Mouse (Mus musculus): Measurements from ENCODE around the gene Sipa1. TPM values are rescaled to one million over a fixed set of nuclear protein-coding genes. Genes with fewer than 3 reads are reported as not detected.

The Sipa1 gene
- polyA plus RNA-seq, 1 experiment from 2014 or later, result 16.3 TPM

GRCm38 (mm10) chr19:5608707-5609106 lies 54.8 kb downstream of the Sipa1 start:
- WGBS, result 96% methylated on average over 13 of the region's 13 CpGs
- Histone ChIP-seq H3K4me3 (replicated peaks) (peak overlapping the region; percentile 66), H3K9ac (peak overlapping the region; percentile 73), H3K9me3 (no peaks in the 10 kb centered on the region), H3K4me2 (peak overlapping the region; percentile 70), H3K27ac (peak overlapping the region; percentile 97), H3K4me1 (peaks cover 24% of the 10 kb centered on the region), H3K36me3 (replicated peaks) (peaks cover 52% of the 10 kb centered on the region), H3K27me3 (peaks cover 8% of the 10 kb centered on the region; the same call in 1 of the 2 replicates)
- no peak for ATAC-seq (ENCODE audit: low FRiP score)

DNA sequence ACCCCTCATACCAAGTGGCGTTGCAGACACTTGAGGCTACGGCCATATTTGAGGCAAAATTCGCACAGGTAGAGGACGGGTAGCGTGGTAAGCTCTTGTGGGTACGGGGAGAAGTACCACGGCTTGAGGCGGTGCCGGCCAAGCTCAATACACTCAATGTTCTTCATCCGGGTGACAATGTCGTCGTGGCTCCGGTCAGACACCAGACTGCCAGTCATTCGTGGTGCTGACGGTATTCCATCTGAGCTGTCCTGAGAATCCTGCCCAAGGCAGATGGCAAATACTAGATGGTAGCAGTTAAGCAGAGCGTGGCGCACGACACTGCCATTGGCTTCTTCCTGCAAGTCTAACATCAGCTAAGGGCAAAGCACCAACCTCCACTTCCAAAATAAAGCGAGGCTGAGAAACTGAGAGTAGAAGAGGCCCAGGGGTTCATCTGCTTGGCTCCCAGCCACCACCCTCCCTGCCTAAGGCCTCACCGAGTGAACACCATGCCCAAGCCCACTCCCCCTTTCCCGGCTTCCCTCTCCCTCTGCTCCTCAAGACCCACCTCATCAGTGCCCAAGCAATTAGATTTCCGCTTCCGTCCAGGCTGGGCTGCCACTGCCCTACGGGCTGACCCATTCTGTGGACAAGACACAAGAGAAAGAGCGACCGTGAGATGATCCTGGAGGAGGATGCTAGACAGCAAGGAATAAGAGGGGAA lies 55.6 kb downstream of the Sipa1 start:
- WGBS, result 95% methylated on average over 26 of the region's 26 CpGs
- Histone ChIP-seq H3K4me2 (no peak overlapping the region), H3K27ac (no peak overlapping the region), H3K4me1 (peaks cover 33% of the 10 kb centered on the region), H3K9me3 (no peaks in the 10 kb centered on the region), H3K27me3 (0 out of 2 replicates have a peak, but pooled peaks cover 4% of the 10 kb centered on the region), H3K4me3 (replicated peaks) (no peak overlapping the region), H3K36me3 (replicated peaks) (peaks cover 60% of the 10 kb centered on the region), H3K9ac (no peak overlapping the region)
- ATAC-seq (ENCODE audit: low FRiP score), result no peak

- peaks cover 39% of the 10 kb centered on the region for H3K4me1 ChIP-seq
- H3K27ac ChIP-seq, result no peak overlapping the region
- 86% methylated on average over 8 of the region's 8 CpGs for WGBS
- H3K4me3 ChIP-seq (replicated peaks), result no peak overlapping the region
- no peaks in the 10 kb centered on the region for H3K9me3 ChIP-seq
- no peak overlapping the region for H3K9ac ChIP-seq
- peaks cover 61% of the 10 kb centered on the region for H3K36me3 ChIP-seq (replicated peaks)
- no peak overlapping the region for H3K4me2 ChIP-seq
- H3K27me3 ChIP-seq, result no peaks in the 10 kb centered on the region
- ATAC-seq (ENCODE audit: low FRiP score), result no peak
Measured at GRCm38 (mm10) chr19:5606196-5606595, 57.3 kb downstream of the Sipa1 start.

GRCm38 (mm10) chr19:5605126-5605525 lies 58.4 kb downstream of the Sipa1 start:
- peaks cover 61% of the 10 kb centered on the region for H3K36me3 ChIP-seq (replicated peaks)
- ATAC-seq (ENCODE audit: low FRiP score), result no peak

GRCm38 (mm10) chr19:5603664-5604063 lies 59.8 kb downstream of the Sipa1 start:
- H3K27me3 ChIP-seq, result no peaks in the 10 kb centered on the region
- 0 out of 2 replicates have a peak overlapping the region, but pooled peaks have one; percentile 93 for H3K4me3 ChIP-seq (replicated peaks)
- no peak overlapping the region for H3K4me2 ChIP-seq
- no peak overlapping the region for H3K9ac ChIP-seq
- H3K9me3 ChIP-seq, result no peaks in the 10 kb centered on the region
- no peak for ATAC-seq (ENCODE audit: low FRiP score)
- H3K36me3 ChIP-seq (replicated peaks), result peaks cover 59% of the 10 kb centered on the region
- H3K4me1 ChIP-seq, result peaks cover 24% of the 10 kb centered on the region
- no peak overlapping the region for H3K27ac ChIP-seq
- WGBS, result 94% methylated on average over 7 of the region's 7 CpGs

More at GRCm38 (mm10) chr19:5605126-5605525, 58.4 kb downstream of the Sipa1 start:
- Histone ChIP-seq H3K4me3 (replicated peaks) (no peak overlapping the region), H3K4me1 (peaks cover 32% of the 10 kb centered on the region), H3K9me3 (no peaks in the 10 kb centered on the region), H3K27ac (no peak overlapping the region), H3K9ac (no peak overlapping the region), H3K4me2 (no peak overlapping the region), H3K27me3 (no peaks in the 10 kb centered on the region)
- 92% methylated on average over 7 of the region's 7 CpGs for WGBS

DNA sequence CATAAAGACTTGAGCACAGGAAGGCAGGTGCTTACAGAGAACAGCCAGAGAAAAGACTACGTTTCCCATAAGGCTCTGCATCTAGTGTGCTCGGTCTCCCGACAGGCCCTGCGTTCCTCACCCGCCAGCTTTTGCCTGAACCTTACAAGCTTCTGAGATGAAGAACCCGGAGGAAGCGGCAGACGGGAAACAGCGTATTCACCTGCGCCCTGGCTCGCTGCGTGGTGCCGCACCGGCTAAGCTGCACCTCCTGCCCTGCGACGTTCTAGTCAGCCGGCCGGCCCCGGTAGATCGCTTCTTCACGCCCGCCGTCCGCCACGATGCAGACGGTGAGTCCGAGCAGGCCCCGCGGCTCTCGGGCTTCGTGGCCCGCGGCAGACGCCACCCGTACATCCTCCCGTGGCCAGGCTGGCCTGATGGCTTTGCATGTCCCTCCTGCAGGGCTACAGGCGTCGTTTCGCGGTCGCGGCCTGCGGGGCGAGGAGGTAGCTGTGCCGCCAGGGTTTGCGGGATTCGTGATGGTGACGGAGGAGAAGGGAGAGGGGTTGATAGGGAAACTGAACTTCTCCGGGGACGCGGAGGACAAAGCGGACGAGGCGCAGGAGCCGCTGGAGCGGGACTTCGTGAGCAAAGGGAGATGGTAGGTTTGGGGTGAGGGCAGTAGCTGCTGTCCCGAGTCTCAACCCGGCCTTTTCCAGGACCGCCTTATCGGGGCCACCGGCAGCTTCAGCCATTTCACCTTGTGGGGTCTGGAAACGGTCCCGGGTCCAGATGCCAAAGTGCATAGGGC lies 61.6 kb downstream of the Sipa1 start, which contains the start of gene Rnaseh2c:
Rnaseh2c (plus strand) TSS at position 122 of the 790 bp plus-strand sequence.
- Histone ChIP-seq H3K27me3 (no peaks in the 10 kb centered on the region), H3K4me2 (peak within 1 kb of the TSS; percentile 83), H3K9ac (peak within 1 kb of the TSS; percentile 98), H3K27ac (peak within 1 kb of the TSS; percentile 88), H3K4me1 (peaks cover 17% of the 10 kb centered on the region), H3K4me3 (replicated peaks) (peak within 1 kb of the TSS; percentile 93), H3K36me3 (replicated peaks) (peaks cover 42% of the 10 kb centered on the region), H3K9me3 (no peaks in the 10 kb centered on the region)
- under 1% methylated on average over 64 of the region's 64 CpGs for WGBS
- ATAC-seq (ENCODE audit: low FRiP score), result peak; percentile 91

Small RNA genes lying within 50 kb of the gene (microRNA-seq; reads per million reads assigned to microRNA genes)
- 0.97 reads per million for gene Mir6987

Other genes with a start within 250 kb of the Sipa1 start
- 257 and 260 TPM in 2 replicates for gene Drap1, start 238.7 kb downstream of the Sipa1 start, polyA plus RNA-seq (2016; fragmentation: Nextera tagmentation; extraction: Ambion mirVana)
- gene AI837181, start 238.6 kb downstream of the Sipa1 start, polyA plus RNA-seq (2016; fragmentation: Nextera tagmentation; extraction: Ambion mirVana), result 48.3 and 50.8 TPM in 2 replicates
- not detected in 2 replicates for gene Fosl1, start 216.2 kb downstream of the Sipa1 start, polyA plus RNA-seq (2016; fragmentation: Nextera tagmentation; extraction: Ambion mirVana)
- gene Ccdc85b, start 205.8 kb downstream of the Sipa1 start, polyA plus RNA-seq (2016; fragmentation: Nextera tagmentation; extraction: Ambion mirVana), result 8.0 and 9.0 TPM in 2 replicates
- 122 and 128 TPM in 2 replicates for gene Fibp, start 203.1 kb downstream of the Sipa1 start, polyA plus RNA-seq (2016; fragmentation: Nextera tagmentation; extraction: Ambion mirVana)
- 3.1 and 3.7 TPM in 2 replicates for gene Ctsw, start 195.2 kb downstream of the Sipa1 start, polyA plus RNA-seq (2016; fragmentation: Nextera tagmentation; extraction: Ambion mirVana)
- gene Efemp2, start 189.8 kb downstream of the Sipa1 start, polyA plus RNA-seq (2016; fragmentation: Nextera tagmentation; extraction: Ambion mirVana), result 40.2 and 41.9 TPM in 2 replicates
- gene Mus81, start 175.3 kb downstream of the Sipa1 start, polyA plus RNA-seq (2016; fragmentation: Nextera tagmentation; extraction: Ambion mirVana), result 40.6 and 42.7 TPM in 2 replicates
- gene Cfl1, start 173.3 kb downstream of the Sipa1 start, polyA plus RNA-seq (2016; fragmentation: Nextera tagmentation; extraction: Ambion mirVana), result 3,168 and 3,195 TPM in 2 replicates
- 0.26 TPM in 1 of 2 replicates, not detected in the other for gene 1700020D05Rik, start 159.9 kb downstream of the Sipa1 start, polyA plus RNA-seq (2016; fragmentation: Nextera tagmentation; extraction: Ambion mirVana)
- gene Snx32, start 153.2 kb downstream of the Sipa1 start, polyA plus RNA-seq (2016; fragmentation: Nextera tagmentation; extraction: Ambion mirVana), result 29.3 and 29.5 TPM in 2 replicates
- 0.22 and 0.27 TPM in 2 replicates for gene Ovol1, start 103.1 kb downstream of the Sipa1 start, polyA plus RNA-seq (2016; fragmentation: Nextera tagmentation; extraction: Ambion mirVana)
- 1.6 TPM in 2 replicates for gene Ap5b1, start 95.7 kb downstream of the Sipa1 start, polyA plus RNA-seq (2016; fragmentation: Nextera tagmentation; extraction: Ambion mirVana)
- 162 and 191 TPM in 2 replicates for gene Rnaseh2c, start 61.8 kb downstream of the Sipa1 start, polyA plus RNA-seq (2016; fragmentation: Nextera tagmentation; extraction: Ambion mirVana)
- 65.7 and 77.2 TPM in 2 replicates for gene Kat5, start 53.5 kb downstream of the Sipa1 start, polyA plus RNA-seq (2016; fragmentation: Nextera tagmentation; extraction: Ambion mirVana)
- 34.1 and 36.9 TPM in 2 replicates for gene Rela, start 26.2 kb downstream of the Sipa1 start, polyA plus RNA-seq (2016; fragmentation: Nextera tagmentation; extraction: Ambion mirVana)
- 19.2 and 22.2 TPM in 2 replicates for gene Map3k11, start 25.0 kb upstream of the Sipa1 start, polyA plus RNA-seq (2016; fragmentation: Nextera tagmentation; extraction: Ambion mirVana)
- gene Pcnx3, start 25.2 kb upstream of the Sipa1 start, polyA plus RNA-seq (2016; fragmentation: Nextera tagmentation; extraction: Ambion mirVana), result 32.4 and 35.1 TPM in 2 replicates
- 0.29 TPM in 1 of 2 replicates, not detected in the other for gene Kcnk7, start 40.7 kb upstream of the Sipa1 start, polyA plus RNA-seq (2016; fragmentation: Nextera tagmentation; extraction: Ambion mirVana)
- 6.1 and 6.7 TPM in 2 replicates for gene Ehbp1l1, start 62.6 kb upstream of the Sipa1 start, polyA plus RNA-seq (2016; fragmentation: Nextera tagmentation; extraction: Ambion mirVana)
- gene Fam89b, start 65.9 kb upstream of the Sipa1 start, polyA plus RNA-seq (2016; fragmentation: Nextera tagmentation; extraction: Ambion mirVana), result 170 and 172 TPM in 2 replicates
- 10.0 and 12.0 TPM in 2 replicates for gene Ltbp3, start 77.2 kb upstream of the Sipa1 start, polyA plus RNA-seq (2016; fragmentation: Nextera tagmentation; extraction: Ambion mirVana)
- 63.4 and 65.3 TPM in 2 replicates for gene Scyl1, start 107.7 kb upstream of the Sipa1 start, polyA plus RNA-seq (2016; fragmentation: Nextera tagmentation; extraction: Ambion mirVana)
- gene Frmd8, start 211.6 kb upstream of the Sipa1 start, polyA plus RNA-seq (2016; fragmentation: Nextera tagmentation; extraction: Ambion mirVana), result 25.6 and 25.9 TPM in 2 replicates
- gene Slc25a45, start 214.1 kb upstream of the Sipa1 start, polyA plus RNA-seq (2016; fragmentation: Nextera tagmentation; extraction: Ambion mirVana), result 1.3 and 1.8 TPM in 2 replicates
- 11.1 and 12.8 TPM in 2 replicates for gene Tigd3, start 230.4 kb upstream of the Sipa1 start, polyA plus RNA-seq (2016; fragmentation: Nextera tagmentation; extraction: Ambion mirVana)
- gene Dpf2, start 249.3 kb upstream of the Sipa1 start, polyA plus RNA-seq (2016; fragmentation: Nextera tagmentation; extraction: Ambion mirVana), result 184 and 203 TPM in 2 replicates

Measured in forebrain, embryonic 12.5 days (tissue).